Mouse (Mus musculus) midbrain, embryonic 16.5 days (tissue): Measurements from ENCODE around the gene Smim15. TPM values are rescaled to one million over a fixed set of nuclear protein-coding genes. Genes with fewer than 3 reads are reported as not detected.
A peak's percentile ranks its signal among the peaks of the same experiment; 100 is the strongest.

Experiments used
- ATAC-seq: fragments of 200-750 bp; cut with Nextera tagmentation; 2 replicates; pipeline ENCODE4 v1.8.0; 2017; ENCODE audit warnings: moderate TSS enrichment
- H3K27ac ChIP-seq: fragments of 300-500 bp; sonication (generic); 2 replicates; pipeline ENCODE4 v1.5.1; 2014; ENCODE audit warnings: mild to moderate bottlenecking, low read length, mixed read lengths
- H3K27me3 ChIP-seq: fragments of 300-500 bp; sonication (generic); 2 replicates; pipeline ENCODE4 v1.6.1; 2014; ENCODE audit warnings: low read depth, low read length, mixed read lengths; ENCODE audit not compliant: control insufficient read depth, insufficient read depth
- H3K36me3 ChIP-seq: fragments of 300-500 bp; sonication (generic); 2 replicates; pipeline ENCODE4 v1.6.1; 2014; ENCODE audit warnings: mild to moderate bottlenecking, low read length, moderate library complexity, mixed read lengths; ENCODE audit not compliant: control insufficient read depth, insufficient read depth
- H3K4me1 ChIP-seq: fragments of 300-500 bp; sonication (generic); 2 replicates; pipeline ENCODE4 v1.6.1; 2014; ENCODE audit warnings: mild to moderate bottlenecking, low read length, mixed read lengths; ENCODE audit not compliant: control insufficient read depth, insufficient read depth
- H3K4me2 ChIP-seq: fragments of 300-500 bp; sonication (generic); 2 replicates; pipeline ENCODE4 v1.6.1; 2014; ENCODE audit warnings: mild to moderate bottlenecking, low read length, mixed read lengths
- H3K4me3 ChIP-seq: fragments of 300-500 bp; sonication (generic); 2 replicates; pipeline ENCODE4 v1.5.1; 2014; ENCODE audit warnings: low read depth, mild to moderate bottlenecking, low read length, moderate library complexity, mixed read lengths
- H3K9ac ChIP-seq: fragments of 300-500 bp; sonication (generic); 2 replicates; pipeline ENCODE4 v1.6.1; 2014; ENCODE audit warnings: low read depth, low read length, mixed read lengths
- H3K9me3 ChIP-seq: fragments of 300-500 bp; sonication (generic); replicated peaks from 2 replicates; pipeline ENCODE4 v1.6.1; 2014; ENCODE audit warnings: mild to moderate bottlenecking, low read length, mixed read lengths; ENCODE audit not compliant: control insufficient read depth, poor library complexity, severe bottlenecking
- WGBS: fragments of 180-500 bp; shearing (Covaris S2); extraction: QIAGEN DNeasy Blood & Tissue Kit; methylation state at CpG from one replicate; pipeline ENCODE4 v1.1.7; 2014; 5-methylcytosine and 5-hydroxymethylcytosine counted together
- polyA plus RNA-seq: library from polyadenylated mRNA; unstranded; fragments of >200 nt; fragmentation: Nextera tagmentation; extraction: Ambion mirVana; gene quantifications from 2 replicates; pipeline ENCODE4 v1.2.1, GENCODE M21; 2015

The Smim15 gene
- polyA plus RNA-seq, 1 experiment from 2014 or later, result 32.3 TPM

DNA sequence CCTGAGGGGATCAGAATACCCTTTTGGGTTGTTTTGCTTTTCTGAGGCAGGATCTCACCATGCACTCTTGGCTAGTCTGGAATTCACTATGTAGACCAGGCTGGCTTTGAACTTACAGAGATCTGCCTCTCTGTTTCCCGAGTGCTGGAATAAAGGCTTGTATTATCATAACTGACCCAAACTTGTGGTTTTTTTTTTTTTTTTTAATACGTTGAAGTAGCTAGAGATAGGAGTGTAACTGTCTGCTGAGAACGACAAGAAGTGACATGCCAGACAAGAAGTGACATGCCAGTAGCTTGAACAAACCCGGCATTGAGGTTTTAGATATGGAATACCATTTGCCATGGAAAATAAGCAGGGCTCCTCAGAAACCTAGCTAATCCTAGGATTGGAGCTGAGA lies 11.5 kb upstream of the Smim15 start:
- 90% methylated on average over 4 of the region's 4 CpGs for WGBS
- ATAC-seq, result no peak
- no peak overlapping the region for H3K27ac ChIP-seq
- H3K4me3 ChIP-seq, result no peak overlapping the region
- H3K4me2 ChIP-seq, result no peak overlapping the region
- H3K9me3 ChIP-seq, result no peaks in the 10 kb centered on the region
- H3K36me3 ChIP-seq, result no peaks in the 10 kb centered on the region
- no peaks in the 10 kb centered on the region for H3K4me1 ChIP-seq
- H3K27me3 ChIP-seq, result no peaks in the 10 kb centered on the region
- no peak overlapping the region for H3K9ac ChIP-seq

DNA sequence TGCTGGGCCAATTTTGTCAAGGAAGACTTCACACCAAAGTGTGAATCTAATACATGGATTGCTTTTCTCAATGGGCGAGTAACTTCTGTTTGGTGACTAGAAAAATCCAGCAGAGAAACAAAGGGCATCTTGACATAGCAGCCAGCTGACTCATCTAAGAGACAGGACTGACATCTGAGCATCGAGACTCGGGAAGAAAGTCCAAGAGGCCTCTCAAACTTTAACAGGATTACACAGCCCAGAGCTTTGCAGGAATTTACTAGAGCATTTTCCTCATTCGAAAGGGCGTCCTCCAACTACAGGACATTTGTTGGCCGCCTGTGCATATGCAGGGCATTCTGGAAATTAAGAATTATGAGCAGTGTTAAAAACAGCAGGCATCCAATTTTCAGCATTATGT lies 4.9 kb upstream of the Smim15 start:
- no peaks in the 10 kb centered on the region for H3K9me3 ChIP-seq
- no peak for ATAC-seq
- peaks cover 12% of the 10 kb centered on the region for H3K4me1 ChIP-seq
- 21% methylated on average over 6 of the region's 6 CpGs for WGBS
- H3K4me2 ChIP-seq, result no peak overlapping the region
- no peak overlapping the region for H3K27ac ChIP-seq
- no peaks in the 10 kb centered on the region for H3K36me3 ChIP-seq
- no peak overlapping the region for H3K4me3 ChIP-seq
- H3K27me3 ChIP-seq, result no peaks in the 10 kb centered on the region
- H3K9ac ChIP-seq, result no peak overlapping the region

DNA sequence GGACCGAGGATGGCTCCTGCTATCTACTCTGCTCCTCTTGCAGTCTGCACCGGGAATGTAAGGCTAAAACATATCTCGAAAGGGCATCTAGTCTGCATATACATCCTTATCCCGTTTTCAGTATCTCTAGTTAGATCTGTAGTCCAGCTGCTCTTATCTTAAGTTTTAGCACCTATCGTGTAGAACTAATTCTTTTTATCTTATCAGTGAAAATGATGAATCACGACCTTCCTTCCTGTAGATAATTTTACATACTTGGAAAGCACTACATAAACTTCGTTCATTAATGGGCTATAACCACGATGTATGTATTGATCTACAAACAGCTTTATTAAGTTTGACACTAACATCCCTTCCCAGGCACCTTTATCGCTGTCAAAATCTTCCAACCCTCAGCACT lies 4.3 kb upstream of the Smim15 start:
- Histone ChIP-seq H3K36me3 (no peaks in the 10 kb centered on the region), H3K4me3 (no peak overlapping the region), H3K4me2 (no peak overlapping the region), H3K27ac (no peak overlapping the region), H3K9me3 (no peaks in the 10 kb centered on the region), H3K4me1 (peaks cover 13% of the 10 kb centered on the region), H3K27me3 (no peaks in the 10 kb centered on the region), H3K9ac (no peak overlapping the region)
- WGBS, result 66% methylated on average over 9 of the region's 9 CpGs
- ATAC-seq, result no peak

DNA sequence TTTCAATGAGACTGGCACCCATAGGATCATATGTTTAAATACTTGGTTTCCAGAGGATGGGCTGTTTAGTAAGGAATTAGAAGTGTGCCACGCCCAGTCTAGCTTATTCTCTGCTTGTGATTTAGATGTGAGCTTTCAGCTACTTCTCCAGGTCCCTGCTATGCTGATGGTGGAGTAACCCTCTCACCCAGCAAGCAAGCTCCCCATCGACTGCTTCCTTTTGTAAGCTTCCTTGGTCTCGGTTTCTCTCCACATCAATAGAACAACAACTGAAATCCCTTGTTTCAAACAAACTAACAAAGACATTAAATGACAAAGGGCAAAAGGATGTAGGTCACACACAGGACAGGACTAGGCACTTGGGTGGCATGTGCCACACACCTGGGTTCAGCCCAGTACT lies 3.8 kb upstream of the Smim15 start:
- no peaks in the 10 kb centered on the region for H3K36me3 ChIP-seq
- H3K27me3 ChIP-seq, result no peaks in the 10 kb centered on the region
- WGBS, result 36% methylated on average over 3 of the region's 3 CpGs
- H3K9me3 ChIP-seq, result no peaks in the 10 kb centered on the region
- H3K27ac ChIP-seq, result no peak overlapping the region
- ATAC-seq, result no peak
- H3K4me1 ChIP-seq, result peaks cover 17% of the 10 kb centered on the region
- H3K9ac ChIP-seq, result no peak overlapping the region
- no peak overlapping the region for H3K4me3 ChIP-seq
- no peak overlapping the region for H3K4me2 ChIP-seq

DNA sequence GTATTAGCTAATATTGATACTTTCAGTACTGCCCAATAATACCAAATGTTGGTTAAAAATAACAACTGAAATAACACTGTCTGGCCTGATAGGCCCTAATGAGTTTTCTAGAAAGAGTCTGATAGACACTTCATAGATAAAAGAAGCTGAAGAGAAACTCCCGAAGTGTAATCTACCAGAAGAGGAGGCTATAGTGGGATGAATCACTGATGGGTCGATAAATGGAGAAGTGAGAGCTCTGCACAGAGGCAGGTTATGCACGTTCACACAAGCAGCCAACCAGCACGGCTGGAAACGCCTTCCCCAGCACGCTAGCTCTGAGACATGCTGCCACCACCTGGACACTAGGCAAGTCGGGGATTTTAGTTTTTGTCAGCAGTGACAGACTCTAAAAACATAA lies 2.9 kb upstream of the Smim15 start:
- Histone ChIP-seq H3K27me3 (no peaks in the 10 kb centered on the region), H3K27ac (no peak overlapping the region), H3K9ac (no peak overlapping the region), H3K4me3 (no peak overlapping the region), H3K4me2 (peak overlapping the region; percentile 17; the same call in 1 of the 2 replicates), H3K9me3 (no peaks in the 10 kb centered on the region), H3K36me3 (no peaks in the 10 kb centered on the region), H3K4me1 (peaks cover 19% of the 10 kb centered on the region)
- peak; percentile 62 for ATAC-seq
- 1% methylated on average over 7 of the region's 7 CpGs for WGBS

DNA sequence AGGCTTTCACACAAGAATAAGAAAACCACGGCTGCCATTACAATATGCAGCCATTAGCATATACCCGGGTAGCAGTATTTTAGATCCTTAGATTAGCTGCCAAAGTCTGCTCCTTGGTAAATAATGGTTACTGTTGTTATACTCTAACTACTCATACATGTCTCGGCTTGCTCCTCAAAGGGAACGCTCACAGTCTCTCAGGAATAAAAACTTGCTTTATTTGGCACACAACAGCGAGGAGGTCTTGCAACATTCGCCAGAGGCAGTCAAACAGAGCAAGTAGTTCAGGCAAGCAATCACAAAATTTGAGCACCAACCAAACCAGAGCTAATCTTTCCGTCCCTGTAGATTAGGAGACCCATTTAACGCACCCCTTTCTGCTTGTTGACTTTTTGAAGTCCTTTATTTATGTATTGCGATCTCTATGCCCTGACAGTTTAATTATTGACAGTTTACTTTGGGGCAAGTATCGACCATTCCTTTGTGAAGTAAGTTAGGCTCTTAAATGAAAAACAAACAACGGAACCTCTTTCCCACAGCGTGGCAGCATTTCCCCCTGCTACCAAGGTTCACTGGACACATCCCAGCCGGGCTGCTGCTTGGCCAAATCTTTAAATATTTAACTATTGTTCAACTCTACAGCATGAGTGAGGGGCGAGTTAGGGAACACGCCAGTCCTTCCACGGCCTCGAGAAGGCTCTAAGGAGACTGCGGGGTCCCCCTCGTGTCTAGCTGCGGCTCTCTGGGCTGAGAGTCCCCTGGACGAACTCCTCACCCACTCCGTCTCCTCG lies 620 bp upstream of the Smim15 start:
- Histone ChIP-seq H3K27ac (peak overlapping the region; percentile 89), H3K4me3 (peak overlapping the region; percentile 71), H3K9me3 (no peaks in the 10 kb centered on the region), H3K4me2 (peak overlapping the region; percentile 78), H3K9ac (peak overlapping the region; percentile 86), H3K36me3 (0 out of 2 replicates have a peak, but pooled peaks cover 2% of the 10 kb centered on the region), H3K27me3 (no peaks in the 10 kb centered on the region), H3K4me1 (peaks cover 19% of the 10 kb centered on the region)
- peak; percentile 82 for ATAC-seq
- 1% methylated on average over 23 of the region's 23 CpGs for WGBS

DNA sequence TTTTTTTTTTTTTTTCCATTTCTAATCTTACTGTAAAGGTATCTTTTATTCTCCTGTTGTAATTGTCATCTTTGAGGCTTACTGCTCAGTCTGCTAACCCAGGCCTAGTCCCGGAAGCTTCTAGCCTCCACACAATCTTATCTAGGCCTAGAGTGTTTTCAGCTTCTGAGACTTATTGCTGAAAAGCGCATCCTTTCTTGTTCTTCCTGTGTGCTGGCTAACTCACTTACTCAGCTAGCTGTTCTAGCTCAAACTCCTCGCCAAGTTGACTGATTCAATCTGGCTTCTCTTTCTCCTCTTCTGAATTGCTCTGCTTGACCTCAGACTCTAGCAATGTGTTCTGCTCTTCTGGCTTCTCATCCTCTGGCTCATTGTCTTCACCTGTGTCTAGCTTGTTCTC lies 1.4 kb downstream of the Smim15 start:
- H3K4me1 ChIP-seq, result peaks cover 19% of the 10 kb centered on the region
- H3K27ac ChIP-seq, result no peak overlapping the region
- 0 out of 2 replicates have a peak, but pooled peaks cover 2% of the 10 kb centered on the region for H3K36me3 ChIP-seq
- no peak for ATAC-seq
- no peak overlapping the region for H3K4me2 ChIP-seq
- H3K4me3 ChIP-seq, result no peak overlapping the region
- 84% methylated on average over 3 of the region's 3 CpGs for WGBS
- no peak overlapping the region for H3K9ac ChIP-seq
- H3K27me3 ChIP-seq, result no peaks in the 10 kb centered on the region
- no peaks in the 10 kb centered on the region for H3K9me3 ChIP-seq

DNA sequence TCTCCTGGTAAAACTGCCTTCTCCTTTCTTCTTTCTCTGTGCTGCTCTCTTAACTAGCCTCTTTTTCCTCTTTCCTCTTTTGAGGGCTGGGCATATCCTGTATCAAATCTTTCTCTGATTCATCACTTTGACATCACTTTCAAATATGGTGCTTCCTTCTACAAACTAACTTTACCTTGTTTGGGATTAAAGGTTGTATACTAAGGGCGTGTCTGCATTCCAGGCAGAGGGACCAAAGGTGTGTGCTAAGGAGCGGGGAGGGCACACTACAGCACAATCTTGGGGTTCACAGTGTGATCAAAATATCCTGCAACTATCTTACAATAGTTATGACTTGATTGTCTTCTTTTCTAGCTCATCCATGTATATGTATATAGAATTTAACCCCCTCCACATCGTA lies 1.8 kb downstream of the Smim15 start:
- H3K27me3 ChIP-seq, result no peaks in the 10 kb centered on the region
- H3K9me3 ChIP-seq, result no peaks in the 10 kb centered on the region
- 93% methylated on average over 3 of the region's 3 CpGs for WGBS
- 0 out of 2 replicates have a peak, but pooled peaks cover 2% of the 10 kb centered on the region for H3K36me3 ChIP-seq
- H3K27ac ChIP-seq, result no peak overlapping the region
- H3K4me3 ChIP-seq, result no peak overlapping the region
- no peak overlapping the region for H3K9ac ChIP-seq
- no peak overlapping the region for H3K4me2 ChIP-seq
- ATAC-seq, result no peak
- H3K4me1 ChIP-seq, result peaks cover 19% of the 10 kb centered on the region

DNA sequence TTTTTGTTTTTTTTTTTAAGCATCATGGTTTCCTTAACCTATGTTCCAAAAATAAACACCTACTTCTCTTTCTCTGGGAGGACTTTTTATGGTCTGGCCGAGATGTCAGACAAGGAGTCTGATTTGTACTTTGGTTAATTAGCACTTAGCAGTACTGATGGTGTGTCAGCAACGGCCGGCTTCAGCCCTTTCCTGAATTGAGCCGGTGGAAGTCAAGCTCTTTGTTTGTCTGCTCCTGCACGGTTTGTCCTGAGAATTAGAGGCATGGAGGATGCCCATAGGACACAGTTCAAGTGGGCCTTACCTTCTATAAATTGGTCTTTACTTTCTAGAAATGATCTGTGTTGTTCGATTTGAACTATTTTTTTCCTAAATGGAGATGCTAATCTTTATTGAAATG lies 2.6 kb downstream of the Smim15 start:
- Histone ChIP-seq H3K9ac (no peak overlapping the region), H3K4me2 (no peak overlapping the region), H3K27ac (no peak overlapping the region), H3K4me1 (peaks cover 19% of the 10 kb centered on the region), H3K9me3 (no peaks in the 10 kb centered on the region), H3K27me3 (no peaks in the 10 kb centered on the region), H3K4me3 (no peak overlapping the region), H3K36me3 (0 out of 2 replicates have a peak, but pooled peaks cover 2% of the 10 kb centered on the region)
- 74% methylated on average over 6 of the region's 6 CpGs for whole genome bisulfite sequencing
- ATAC-seq, result no peak
